Mouse (Mus musculus) lung, embryonic 16.5 days (tissue): ENCODE results near the gene Pnpla1. TPM values are rescaled to one million over a fixed set of nuclear protein-coding genes. Genes with fewer than 3 reads are reported as not detected.
A peak's percentile ranks its signal among the peaks of the same experiment; 100 is the strongest.
"Not testable (repeated sequence)": the region's sequence is repeated elsewhere in the genome, so short reads cannot be mapped to it uniquely, and the experiment has no call there.

Experiments
- ATAC-seq: fragments of 200-750 bp; cut with Nextera tagmentation; 2 replicates; pipeline ENCODE4 v1.8.0; 2017; ENCODE audit warnings: low read depth, mild to moderate bottlenecking, moderate library complexity
- H3K27ac ChIP-seq: fragments of 300-500 bp; sonication (generic); 2 replicates; pipeline ENCODE4 v1.5.1; 2014; ENCODE audit warnings: mild to moderate bottlenecking, control low read depth, low read length
- H3K27me3 ChIP-seq: fragments of 300-500 bp; sonication (generic); 2 replicates; pipeline ENCODE4 v1.6.1; 2014; ENCODE audit warnings: low read depth, low read length, mixed read lengths; ENCODE audit not compliant: control insufficient read depth, insufficient read depth
- H3K36me3 ChIP-seq: fragments of 300-500 bp; sonication (generic); 2 replicates; pipeline ENCODE4 v1.6.1; 2014; ENCODE audit warnings: low read length; ENCODE audit not compliant: control insufficient read depth, insufficient read depth
- H3K4me1 ChIP-seq: fragments of 300-500 bp; sonication (generic); replicated peaks from 2 replicates; pipeline ENCODE4 v1.6.1; 2014; ENCODE audit warnings: low read length, mixed read lengths; ENCODE audit not compliant: control insufficient read depth, insufficient read depth
- H3K4me2 ChIP-seq: fragments of 300-500 bp; sonication (generic); 2 replicates; pipeline ENCODE4 v1.6.1; 2014; ENCODE audit warnings: low read depth, low read length, control low read depth
- H3K4me3 ChIP-seq: fragments of 300-500 bp; sonication (generic); 2 replicates; pipeline ENCODE4 v1.5.1; 2014; ENCODE audit warnings: mild to moderate bottlenecking, low read length, control low read depth
- H3K9ac ChIP-seq: fragments of 300-500 bp; sonication (generic); 2 replicates; pipeline ENCODE4 v1.6.1; 2014; ENCODE audit warnings: low read length, control low read depth
- H3K9me3 ChIP-seq: fragments of 300-500 bp; sonication (generic); 2 replicates; pipeline ENCODE4 v1.6.1; 2016; ENCODE audit warnings: low read length; ENCODE audit not compliant: control insufficient read depth
- WGBS: fragments of 180-500 bp; shearing (Covaris S2); extraction: QIAGEN DNeasy Blood & Tissue Kit; methylation state at CpG from one replicate; pipeline ENCODE4 v1.1.7; 2014; 5-methylcytosine and 5-hydroxymethylcytosine counted together
- polyA plus RNA-seq: library from polyadenylated mRNA; unstranded; fragments of >200 nt; fragmentation: Nextera tagmentation; extraction: Ambion mirVana; gene quantifications from 2 replicates; pipeline ENCODE4 v1.2.1, GENCODE M21; 2015

The Pnpla1 gene
- polyA plus RNA-seq: not detected in 2 replicates

GRCm38 (mm10) chr17:28858205-28858604, at the start of gene Pnpla1:
Gene Pnpla1, plus strand, starts transcription at chr17:28858411.
- H3K4me2 ChIP-seq: no peak within 1 kb of the TSS
- no peak within 1 kb of the TSS for H3K4me3 ChIP-seq
- H3K9me3 ChIP-seq: peaks cover 6% of the 10 kb centered on the region
- H3K27me3 ChIP-seq: no peaks in the 10 kb centered on the region
- H3K4me1 ChIP-seq: no peaks in the 10 kb centered on the region
- H3K9ac ChIP-seq: no peak within 1 kb of the TSS
- whole genome bisulfite sequencing: 37% methylated on average over 12 of the region's 12 CpGs
- ATAC-seq: 0 out of 2 replicates have a peak, but pooled peaks have one; percentile 43
- no peak within 1 kb of the TSS for H3K27ac ChIP-seq
- no peaks in the 10 kb centered on the region for H3K36me3 ChIP-seq

GRCm38 (mm10) chr17:28808714-28809113, 49.5 kb upstream of the Pnpla1 start:
- no peak overlapping the region for H3K27ac ChIP-seq
- H3K4me3 ChIP-seq: no peak overlapping the region
- H3K9me3 ChIP-seq: no peaks in the 10 kb centered on the region
- no peak overlapping the region for H3K4me2 ChIP-seq
- no peak overlapping the region for H3K9ac ChIP-seq
- H3K4me1 ChIP-seq: no peaks in the 10 kb centered on the region
- 97% methylated on average over 8 of the region's 8 CpGs for WGBS
- ATAC-seq: no peak
- peaks cover 58% of the 10 kb centered on the region for H3K36me3 ChIP-seq
- H3K27me3 ChIP-seq: no peaks in the 10 kb centered on the region

GRCm38 (mm10) chr17:28809175-28809831, 48.9 kb upstream of the Pnpla1 start:
- no peaks in the 10 kb centered on the region for H3K4me1 ChIP-seq
- no peak overlapping the region for H3K4me3 ChIP-seq
- 93% methylated on average over 10 of the region's 10 CpGs for WGBS
- H3K27ac ChIP-seq: no peak overlapping the region
- no peak overlapping the region for H3K4me2 ChIP-seq
- H3K9ac ChIP-seq: no peak overlapping the region
- no peak for ATAC-seq
- H3K9me3 ChIP-seq: no peaks in the 10 kb centered on the region
- H3K27me3 ChIP-seq: no peaks in the 10 kb centered on the region
- peaks cover 59% of the 10 kb centered on the region for H3K36me3 ChIP-seq

GRCm38 (mm10) chr17:28812345-28812744, 45.9 kb upstream of the Pnpla1 start:
- Histone ChIP-seq H3K4me3 (no peak overlapping the region), H3K27ac (no peak overlapping the region), H3K36me3 (peaks cover 57% of the 10 kb centered on the region), H3K27me3 (no peaks in the 10 kb centered on the region), H3K9me3 (no peaks in the 10 kb centered on the region), H3K4me2 (no peak overlapping the region), H3K4me1 (no peaks in the 10 kb centered on the region), H3K9ac (no peak overlapping the region)
- no peak for ATAC-seq
- 94% methylated on average over 10 of the region's 10 CpGs for WGBS

- no peak overlapping the region for H3K9ac ChIP-seq
- WGBS: 89% methylated on average over 18 of the region's 18 CpGs
- no peaks in the 10 kb centered on the region for H3K4me1 ChIP-seq
- H3K27ac ChIP-seq: no peak overlapping the region
- no peaks in the 10 kb centered on the region for H3K9me3 ChIP-seq
- no peaks in the 10 kb centered on the region for H3K27me3 ChIP-seq
- no peak overlapping the region for H3K4me2 ChIP-seq
- no peak overlapping the region for H3K4me3 ChIP-seq
- peaks cover 65% of the 10 kb centered on the region for H3K36me3 ChIP-seq
- no peak for ATAC-seq
Observed at GRCm38 (mm10) chr17:28814529-28815097, 43.6 kb upstream of the Pnpla1 start.

- Histone ChIP-seq H3K9ac (no peak overlapping the region), H3K36me3 (peaks cover 58% of the 10 kb centered on the region), H3K27me3 (no peaks in the 10 kb centered on the region), H3K4me2 (no peak overlapping the region), H3K4me3 (no peak overlapping the region), H3K4me1 (no peaks in the 10 kb centered on the region), H3K27ac (no peak overlapping the region), H3K9me3 (no peaks in the 10 kb centered on the region)
- no peak for ATAC-seq
- WGBS: 66% methylated on average over 10 of the region's 10 CpGs
Observed at GRCm38 (mm10) chr17:28815384-28816004, 42.7 kb upstream of the Pnpla1 start.

- H3K27me3 ChIP-seq, H3K9ac ChIP-seq, ATAC-seq, H3K27ac ChIP-seq, H3K9me3 ChIP-seq, H3K4me1 ChIP-seq, H3K4me3 ChIP-seq, H3K4me2 ChIP-seq: not testable (repeated sequence)
- H3K36me3 ChIP-seq: peaks cover 58% of the 10 kb centered on the region
- WGBS: 89% methylated on average over 10 of the region's 10 CpGs
Observed at GRCm38 (mm10) chr17:28816326-28816725, 41.9 kb upstream of the Pnpla1 start.

- H3K9me3 ChIP-seq: no peaks in the 10 kb centered on the region
- no peaks in the 10 kb centered on the region for H3K27me3 ChIP-seq
- H3K4me2 ChIP-seq: no peak overlapping the region
- H3K9ac ChIP-seq: no peak overlapping the region
- 95% methylated on average over 25 of the region's 25 CpGs for WGBS
- peaks cover 59% of the 10 kb centered on the region for H3K36me3 ChIP-seq
- no peak overlapping the region for H3K4me3 ChIP-seq
- H3K4me1 ChIP-seq: no peaks in the 10 kb centered on the region
- no peak overlapping the region for H3K27ac ChIP-seq
- ATAC-seq: no peak
Observed at GRCm38 (mm10) chr17:28816875-28817811, 41.1 kb upstream of the Pnpla1 start.

GRCm38 (mm10) chr17:28820189-28820588, 38.0 kb upstream of the Pnpla1 start:
- no peaks in the 10 kb centered on the region for H3K27me3 ChIP-seq
- no peak overlapping the region for H3K4me2 ChIP-seq
- no peaks in the 10 kb centered on the region for H3K4me1 ChIP-seq
- H3K9me3 ChIP-seq: no peaks in the 10 kb centered on the region
- H3K9ac ChIP-seq: no peak overlapping the region
- peaks cover 53% of the 10 kb centered on the region for H3K36me3 ChIP-seq
- H3K4me3 ChIP-seq: no peak overlapping the region
- no peak overlapping the region for H3K27ac ChIP-seq
- no peak for ATAC-seq
- 82% methylated on average over 2 of the region's 2 CpGs for WGBS
